Comparison of ENCODE assay signal across 8 mouse cellular contexts in genomic region chr6:115717715-115718558, GRCm38 (mm10). TPM values are rescaled to one million over a fixed set of nuclear protein-coding genes. Genes with fewer than 3 reads are reported as not detected.
A peak's percentile ranks its signal among the peaks of the same experiment; 100 is the strongest.
DNase-seq lines count a peak whose midpoint lies in the region; ATAC-seq and TF ChIP-seq lines count a peak whose summit lies in the region.

No protein-coding gene starts in this region.

- DNase-seq in cerebellum, postnatal 25 days: peak; percentile 10 to 21
- DNase-seq in cerebellum, adult 8-10 months: no peak
- peak; percentile 71 for DNase-seq in embryonic facial prominence, embryonic 10.5 days (ENCODE audit: low spot score)
- DNase-seq in heart, adult 9 months (ENCODE audit: low spot score in 2 of 2): peak; percentile 71 to 76
- DNase-seq in kidney, adult 2 months: peak; percentile 88
- peak; percentile 29 for DNase-seq in ovary, postnatal 14 days (ENCODE audit: low spot score)
- no peak for DNase-seq in adipocyte (ENCODE audit: low spot score)

- peak overlapping the region; percentile 48 for H3K4me3 ChIP-seq in embryonic facial prominence, embryonic 10.5 days
- H3K4me3 ChIP-seq in kidney, adult 2 months (ENCODE audit: insufficient read depth, low read depth, low read length): peak overlapping the region; percentile 6
- peak overlapping the region; percentile 35 for H3K4me3 ChIP-seq in lung, embryonic 16.5 days (ENCODE audit: low read length)

- H3K9me3 ChIP-seq in embryonic facial prominence, embryonic 10.5 days: no peaks in the 10 kb centered on the region
- no peaks in the 10 kb centered on the region for H3K9me3 ChIP-seq in lung, embryonic 16.5 days (ENCODE audit: control insufficient read depth, low read length)

- peak overlapping the region; percentile 45 for H3K9ac ChIP-seq in lung, embryonic 16.5 days (ENCODE audit: low read length)

- no peak for TF ChIP-seq POLR2A in kidney, adult 2 months (IDR thresholded peaks at IDR 0.05; ENCODE audit: low read depth, low read length)

- peak overlapping the region; percentile 57 for H3K4me2 ChIP-seq in lung, embryonic 16.5 days (ENCODE audit: low read depth, low read length)

- H3K27me3 ChIP-seq in embryonic facial prominence, embryonic 10.5 days (replicated peaks; ENCODE audit: low read depth, poor library complexity, severe bottlenecking): no peaks in the 10 kb centered on the region
- no peaks in the 10 kb centered on the region for H3K27me3 ChIP-seq in kidney, adult 2 months (replicated peaks; ENCODE audit: control insufficient read depth, insufficient read depth, low read length)
- H3K27me3 ChIP-seq in lung, embryonic 16.5 days (ENCODE audit: control insufficient read depth, insufficient read depth, low read depth, low read length): no peaks in the 10 kb centered on the region

- H3K4me1 ChIP-seq in embryonic facial prominence, embryonic 10.5 days: peaks cover 24% of the 10 kb centered on the region
- H3K4me1 ChIP-seq in kidney, adult 2 months (ENCODE audit: control insufficient read depth, insufficient read depth, low read length): peaks cover 13% of the 10 kb centered on the region; the same call in 1 of the 2 replicates
- peaks cover 8% of the 10 kb centered on the region for H3K4me1 ChIP-seq in lung, embryonic 16.5 days (replicated peaks; ENCODE audit: control insufficient read depth, insufficient read depth, low read length)

- peak; percentile 40 for TF ChIP-seq CTCF in kidney, adult 2 months (conservative IDR thresholded peaks at IDR 0.05; ENCODE audit: insufficient read depth, insufficient read length, low read depth, low read length)

- H3K36me3 ChIP-seq in embryonic facial prominence, embryonic 10.5 days (replicated peaks): no peaks in the 10 kb centered on the region
- H3K36me3 ChIP-seq in kidney, adult 2 months (ENCODE audit: control insufficient read depth, insufficient read depth, low read length): no peaks in the 10 kb centered on the region
- no peaks in the 10 kb centered on the region for H3K36me3 ChIP-seq in lung, embryonic 16.5 days (ENCODE audit: control insufficient read depth, insufficient read depth, low read length)

- WGBS in embryonic facial prominence, embryonic 10.5 days: 1% methylated on average over 15 of the region's 15 CpGs
- WGBS in kidney, adult 2 months: 5% methylated on average over 15 of the region's 15 CpGs
- 3% methylated on average over 15 of the region's 15 CpGs for WGBS in lung, embryonic 16.5 days

- peak overlapping the region; percentile 53 for H3K27ac ChIP-seq in embryonic facial prominence, embryonic 10.5 days (replicated peaks)
- peak overlapping the region; percentile 73 for H3K27ac ChIP-seq in kidney, adult 2 months (ENCODE audit: insufficient read depth, low read depth, low read length)
- peak overlapping the region; percentile 89 for H3K27ac ChIP-seq in lung, embryonic 16.5 days (ENCODE audit: low read length)

- peak; percentile 95 for ATAC-seq in lung, embryonic 16.5 days (ENCODE audit: low read depth)

RNA-seq across cellular contexts. Expression of gene Raf1, which starts 41.5 kb away (rescaled TPM):
- 123 and 126 TPM in 2 replicates for polyA plus RNA-seq in embryonic facial prominence, embryonic 10.5 days (2016; fragmentation: Nextera tagmentation; extraction: Ambion mirVana)
- 103 and 106 TPM in 2 replicates for polyA plus RNA-seq in kidney, adult 2 months (2012; rRNA removed)
- polyA plus RNA-seq in lung, embryonic 16.5 days (2015; fragmentation: Nextera tagmentation; extraction: Ambion mirVana): 80.8 and 86.3 TPM in 2 replicates

RNA-seq across cellular contexts. Expression of gene Tmem40, which starts 44.3 kb away (rescaled TPM):
- 1.1 and 1.6 TPM in 2 replicates for polyA plus RNA-seq in embryonic facial prominence, embryonic 10.5 days (2016; fragmentation: Nextera tagmentation; extraction: Ambion mirVana)
- polyA plus RNA-seq in kidney, adult 2 months (2012; rRNA removed): 0.50 TPM in 2 replicates
- 2.3 and 3.8 TPM in 2 replicates for polyA plus RNA-seq in lung, embryonic 16.5 days (2015; fragmentation: Nextera tagmentation; extraction: Ambion mirVana)

RNA-seq across cellular contexts. Expression of gene Cand2, which starts 56.4 kb away (rescaled TPM):
- 68.9 and 71.8 TPM in 2 replicates for polyA plus RNA-seq in embryonic facial prominence, embryonic 10.5 days (2016; fragmentation: Nextera tagmentation; extraction: Ambion mirVana)
- 4.0 and 4.3 TPM in 2 replicates for polyA plus RNA-seq in kidney, adult 2 months (2012; rRNA removed)
- 23.4 and 28.2 TPM in 2 replicates for polyA plus RNA-seq in lung, embryonic 16.5 days (2015; fragmentation: Nextera tagmentation; extraction: Ambion mirVana)

Comparison
In these comparisons a context has a peak if more than half of its experiments do, and no peak if none do; other contexts are left out.
1. DNase-seq: peak in cerebellum, postnatal 25 days (2 of 2), embryonic facial prominence, embryonic 10.5 days (single experiment), heart, adult 9 months (2 of 2), kidney, adult 2 months (single experiment) and ovary, postnatal 14 days (single experiment); none in cerebellum, adult 8-10 months (single experiment) and adipocyte (single experiment).
2. Peak in every context shown above with its lines, with median percentiles within 50 percentile points of each other: H3K27ac ChIP-seq and H3K4me3 ChIP-seq.